Mouse (Mus musculus): ENCODE measurements around the gene Myo1g.

Myo1g gene

GRCm38 (mm10) chr11:6487496-6487895, 33.3 kb downstream of the Myo1g start:
- DNase-seq = no peak

GRCm38 (mm10) chr11:6486916-6487315, 33.8 kb downstream of the Myo1g start:
- no peak for DNase-seq

DNA sequence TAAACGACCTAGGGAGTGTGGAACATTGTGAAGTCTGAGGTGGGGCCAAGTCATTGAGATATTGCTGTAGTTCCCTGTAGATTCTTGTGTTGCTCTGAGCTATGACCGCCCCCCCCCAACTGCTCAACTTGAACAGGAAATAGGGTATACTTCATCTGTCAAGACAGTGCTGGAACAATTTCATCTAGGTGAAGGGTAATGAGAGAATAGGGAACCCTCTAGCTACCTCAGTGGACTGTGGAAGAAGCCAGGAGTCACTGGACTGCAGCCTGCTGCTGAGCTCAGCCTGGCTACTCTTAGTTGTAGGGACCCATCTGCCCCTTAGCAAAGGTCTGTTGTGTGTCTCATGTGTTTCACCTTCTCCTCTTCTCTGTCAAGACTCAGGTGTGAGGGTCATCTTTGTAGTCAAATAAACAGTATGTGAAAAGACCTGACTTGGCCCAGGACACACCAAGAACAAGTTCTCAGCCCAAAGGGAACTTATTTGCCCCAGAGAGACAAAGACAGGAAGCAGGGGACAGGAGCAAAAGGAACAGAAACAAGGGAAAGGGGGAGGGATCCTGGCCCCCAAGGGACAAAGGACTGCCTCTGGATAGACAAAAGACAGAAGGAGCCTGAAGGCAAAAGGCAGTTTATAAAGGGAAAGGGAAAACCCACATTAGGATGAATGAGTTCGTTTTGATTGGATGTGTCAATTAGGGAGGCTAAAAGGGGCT, 36.4 kb downstream of the Myo1g start:
- no peak for DNase-seq

- DNase-seq = no peak
These were observed 37.7 kb downstream of the Myo1g start for GRCm38 (mm10) chr11:6483103-6483502.

DNA sequence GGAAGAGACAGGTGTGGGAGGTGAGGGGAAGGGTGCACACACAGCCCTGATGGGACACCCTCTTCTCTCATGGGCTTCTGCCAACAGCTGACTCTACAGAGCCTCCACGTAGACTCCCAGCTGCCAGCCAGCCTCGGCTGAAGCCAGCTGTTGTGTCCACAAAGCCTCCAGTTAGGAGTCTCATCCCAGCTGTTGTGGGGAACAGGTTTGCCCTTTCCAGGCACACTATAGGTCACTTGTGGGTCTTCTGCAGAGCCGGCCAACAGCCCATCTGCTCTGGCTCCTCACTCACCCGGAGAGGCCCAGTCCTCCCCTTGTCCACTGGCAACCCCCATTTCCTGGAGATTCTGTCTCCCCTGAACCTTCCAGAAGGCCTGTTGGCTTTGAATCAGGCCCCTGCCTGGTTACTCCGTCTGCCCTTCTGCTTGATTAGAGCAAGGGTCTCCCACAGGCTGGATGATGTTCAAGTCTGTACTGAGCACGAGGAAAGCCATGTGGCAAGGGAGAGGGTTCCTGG, 39.0 kb downstream of the Myo1g start:
- DNase-seq = no peak

DNA sequence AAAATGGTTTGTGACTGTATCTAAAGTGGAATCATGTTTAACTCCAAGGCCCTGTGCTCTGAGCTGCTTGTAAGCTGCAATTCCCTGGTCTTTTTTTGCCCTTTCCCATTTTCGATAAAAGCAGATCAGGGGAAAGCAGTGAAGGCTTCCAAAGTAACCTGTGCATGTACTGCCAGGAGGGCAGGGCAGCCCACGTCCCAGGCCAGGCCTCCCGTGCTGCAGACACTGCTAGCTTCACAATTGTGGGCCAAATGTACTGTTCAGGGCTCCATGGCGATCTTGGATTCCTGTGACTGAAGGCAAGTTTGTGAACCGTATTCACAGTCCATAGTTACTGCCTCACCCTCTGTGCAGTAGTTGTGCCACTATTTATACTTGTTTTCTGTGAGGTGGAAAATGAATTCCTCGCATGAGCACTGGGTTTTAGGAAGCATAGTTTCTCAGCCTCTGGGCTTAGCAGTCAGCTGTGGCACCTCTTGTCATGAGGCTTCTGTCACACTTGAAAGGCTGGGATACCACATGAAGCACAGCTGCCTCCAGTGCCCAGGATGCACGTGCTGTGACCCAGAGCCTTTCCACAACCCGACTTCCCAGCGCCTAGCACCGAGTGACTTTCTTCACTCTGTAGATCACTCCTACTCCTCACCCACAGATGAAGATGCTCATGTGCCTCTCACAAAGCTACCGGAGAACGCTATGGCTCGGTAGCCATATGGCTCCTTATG, 39.9 kb downstream of the Myo1g start:
- DNase-seq = no peak

- no peak for DNase-seq
These were observed 40.6 kb downstream of the Myo1g start for GRCm38 (mm10) chr11:6480191-6480590.

GRCm38 (mm10) chr11:6479231-6479630, 41.5 kb downstream of the Myo1g start:
- DNase-seq = no peak

DNA sequence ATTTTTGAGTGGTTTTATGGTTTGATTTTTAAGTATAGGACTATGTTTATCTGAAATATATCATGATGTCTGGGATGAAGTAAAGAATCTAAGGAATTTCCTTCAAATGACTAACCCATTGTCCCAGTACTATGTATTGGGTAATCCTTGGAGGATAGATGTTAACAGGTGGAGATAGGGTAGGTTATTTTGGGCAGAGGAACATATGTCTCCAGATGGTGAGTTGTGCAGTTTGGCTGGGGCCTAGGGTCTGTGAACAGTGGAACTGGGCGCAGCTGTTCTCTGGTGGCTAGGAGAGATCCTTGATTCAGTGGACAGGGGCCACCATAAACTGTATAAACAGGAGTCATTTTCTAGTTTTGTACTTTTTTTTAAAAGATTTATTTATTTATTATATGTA, 43.4 kb downstream of the Myo1g start:
- DNase-seq = no peak

DNA sequence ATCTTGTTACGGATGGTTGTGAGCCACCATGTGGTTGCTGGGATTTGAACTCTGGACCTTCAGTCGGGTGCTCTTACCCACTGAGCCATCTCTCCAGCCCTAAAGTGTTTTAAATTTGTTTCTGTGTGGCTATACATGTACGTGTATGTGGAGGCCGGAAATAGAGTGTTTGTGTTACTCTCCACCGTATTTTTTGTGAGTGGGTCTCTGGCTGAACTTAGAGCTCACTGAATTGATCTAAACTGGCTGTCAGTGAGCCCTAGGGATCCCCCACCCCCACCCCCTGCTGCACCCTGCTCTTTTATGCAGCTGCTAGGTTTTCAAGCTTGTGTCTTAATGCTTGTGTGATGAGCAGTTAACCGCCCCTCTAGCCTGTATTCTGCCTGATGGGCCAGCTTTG, 43.9 kb downstream of the Myo1g start:
- DNase-seq = no peak

- DNase-seq = peak; percentile 80 to 82
These were observed 44.8 kb downstream of the Myo1g start, which contains the start of gene Purb for GRCm38 (mm10) chr11:6475867-6476484. Gene Purb, minus strand, starts transcription at chr11:6475917.

GRCm38 (mm10) chr11:6474874-6475731, 45.7 kb downstream of the Myo1g start:
- DNase-seq = peak; percentile 50 to 61

- DNase-seq = no peak
These were observed 46.4 kb downstream of the Myo1g start for GRCm38 (mm10) chr11:6474381-6474780.

DNA sequence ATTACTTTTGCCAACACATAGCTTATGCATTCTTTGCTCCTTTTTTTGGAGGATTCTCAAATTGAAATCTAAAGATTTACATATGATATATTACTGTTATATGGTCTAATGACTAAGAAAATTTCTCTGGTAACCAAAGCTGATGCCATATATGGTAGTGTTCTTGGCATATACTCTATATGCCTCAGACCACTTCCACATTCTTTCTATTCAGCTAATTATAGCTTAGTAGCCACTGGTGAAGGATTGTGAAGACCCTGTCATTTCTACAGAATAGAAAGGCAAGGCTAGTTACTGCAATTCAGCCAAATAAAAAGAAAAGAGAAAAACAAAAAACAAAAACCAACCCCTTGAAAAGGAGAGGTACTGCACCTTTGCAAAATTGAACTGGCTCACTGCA, 48.7 kb downstream of the Myo1g start:
- no peak for DNase-seq

DNA sequence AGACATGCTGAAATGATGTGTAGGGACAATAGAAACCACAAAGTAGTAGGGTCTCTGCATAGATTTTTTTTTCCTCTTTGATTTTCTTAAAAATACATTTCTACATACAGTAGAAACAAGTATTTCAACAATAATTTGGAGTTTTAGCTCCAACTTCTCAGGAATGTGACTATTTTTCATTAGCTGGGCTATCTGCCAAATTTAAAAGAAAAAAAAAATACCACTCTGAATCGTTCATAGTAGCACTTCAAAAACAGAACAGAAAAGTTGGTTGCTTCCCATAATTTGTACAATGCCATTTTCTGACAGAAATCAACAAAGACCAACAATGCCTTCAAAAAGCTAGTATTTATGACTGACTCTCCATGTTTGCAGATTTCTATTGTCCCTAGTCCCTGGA, 49.3 kb downstream of the Myo1g start:
- no peak for DNase-seq

- no peak for DNase-seq
These were observed 49.7 kb downstream of the Myo1g start for GRCm38 (mm10) chr11:6471054-6471453.

GRCm38 (mm10) chr11:6468541-6468940, 52.2 kb downstream of the Myo1g start:
- no peak for DNase-seq

- DNase-seq = peak; percentile 24 to 39
These were observed 55.6 kb downstream of the Myo1g start for GRCm38 (mm10) chr11:6465122-6465521.

DNA sequence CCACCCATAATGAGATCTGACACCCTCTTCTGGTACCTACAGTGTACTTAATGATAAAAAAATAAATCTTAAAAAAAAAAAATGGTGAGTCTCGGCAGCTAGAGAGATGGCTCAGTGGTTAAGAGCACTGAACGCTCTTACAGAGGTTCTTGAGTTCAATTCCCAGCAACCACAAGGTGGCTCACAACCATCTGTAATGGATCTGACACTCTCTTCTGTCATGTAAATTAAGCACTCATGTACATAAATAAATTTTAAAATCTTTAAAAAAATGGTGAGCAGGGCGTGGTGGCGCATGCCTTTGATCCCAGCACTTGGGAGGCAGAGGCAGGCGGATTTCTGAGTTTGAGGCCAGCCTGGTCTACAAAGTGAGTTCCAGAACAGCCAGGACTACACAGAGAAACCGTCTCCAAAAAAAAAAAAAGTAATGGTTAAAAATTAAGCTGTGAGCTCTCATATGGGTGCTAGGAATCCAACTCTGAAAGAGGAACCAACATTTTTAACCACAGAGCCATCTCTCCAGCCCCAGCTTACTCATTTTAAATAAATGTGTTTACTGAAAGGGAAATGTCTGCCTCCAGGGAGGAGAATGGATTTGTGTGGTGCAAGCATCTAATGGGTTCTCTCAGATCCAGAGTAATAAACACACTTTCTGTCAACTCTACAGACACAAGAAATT, 57.5 kb downstream of the Myo1g start:
- DNase-seq = no peak

Measured in thymus, adult 18-20 months (tissue).